Mouse (Mus musculus): Measurements from ENCODE around the gene Hes2. TPM values are rescaled to one million over a fixed set of nuclear protein-coding genes. Genes with fewer than 3 reads are reported as not detected.

The Hes2 gene
- total and polyA plus RNA-seq, 2 experiments from 2014 or later = not detected

DNA sequence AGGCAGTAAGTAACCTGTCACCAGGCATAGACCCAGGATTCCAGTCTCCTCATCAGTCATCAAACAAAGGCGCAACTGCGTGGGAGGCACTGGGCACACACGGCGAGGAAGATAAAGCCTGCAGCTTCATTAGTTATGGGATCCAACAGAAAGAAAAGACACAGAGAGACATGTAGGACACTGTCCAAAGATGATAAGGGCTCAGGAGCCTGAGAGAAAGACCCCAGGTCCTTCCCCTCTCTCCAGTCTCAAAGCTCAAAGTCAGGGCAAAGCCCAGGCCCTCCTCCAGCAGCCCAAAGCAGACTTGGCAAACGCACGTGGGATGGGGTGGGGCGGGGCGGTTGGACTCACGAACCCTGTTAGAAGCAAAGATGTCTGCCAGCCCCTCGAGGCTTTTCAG lies 13.2 kb upstream of the Hes2 start:
- TF ChIP-seq CTCF (IDR thresholded peaks at IDR 0.05; ENCODE audit: low read depth) = no peak
- Histone ChIP-seq H3K27ac (no peak overlapping the region), H3K4me1 (ENCODE audit: insufficient read depth, low read length) (no peaks in the 10 kb centered on the region), H3K27me3 (ENCODE audit: insufficient read depth, low read length) (peaks cover 7% of the 10 kb centered on the region; the same call in 1 of the 2 replicates), H3K4me3 (ENCODE audit: low read length) (no peak overlapping the region), H3K4me2 (ENCODE audit: low read depth, low read length) (no peak overlapping the region), H3K36me3 (ENCODE audit: insufficient read depth, low read length) (no peaks in the 10 kb centered on the region), H3K9ac (replicated peaks; ENCODE audit: low read length) (no peak overlapping the region), H3K9me3 (ENCODE audit: low read length) (no peaks in the 10 kb centered on the region)
- DNase-seq (ENCODE audit: low spot score) (no peak), ATAC-seq (no peak)
- WGBS = 63% methylated on average over 10 of the region's 10 CpGs

DNA sequence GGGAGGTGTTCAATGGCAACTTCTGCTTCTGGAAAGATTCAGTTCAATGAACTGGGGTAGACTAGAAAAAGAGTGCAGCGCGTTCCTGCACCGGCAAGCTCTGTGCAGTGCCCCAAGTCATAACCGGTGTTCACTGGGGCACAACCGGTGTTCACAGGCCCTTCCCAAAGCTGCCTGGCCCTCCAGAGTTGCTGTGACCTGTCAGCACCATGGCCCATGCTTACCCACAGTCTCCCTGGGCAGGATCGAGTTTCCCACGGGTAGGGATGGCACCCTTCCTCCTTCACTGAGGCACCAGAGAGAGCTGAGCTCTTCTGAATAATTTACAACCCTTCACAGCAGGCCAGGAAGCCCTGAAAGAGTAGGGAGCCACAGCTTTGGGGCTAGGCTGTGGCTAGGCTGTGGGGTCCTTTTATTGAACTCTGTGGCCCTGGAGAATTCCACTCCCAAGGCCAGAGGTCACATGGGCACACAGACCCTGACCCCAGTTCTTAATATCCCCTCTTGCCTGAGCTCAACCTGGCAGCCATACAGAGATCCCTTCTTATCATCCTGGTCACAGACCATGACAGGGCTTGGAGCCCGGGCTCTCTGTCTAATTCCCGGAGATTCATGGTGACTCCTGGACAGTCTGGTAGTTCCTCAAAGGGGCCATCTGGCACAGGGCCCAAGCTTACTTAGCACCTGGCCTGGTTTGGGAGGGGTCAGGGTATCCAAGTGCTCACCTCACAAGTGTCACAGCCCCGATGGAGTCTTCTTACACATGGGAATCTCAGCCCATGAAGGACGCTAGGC lies 12.4 kb upstream of the Hes2 start:
- ATAC-seq = peak; percentile 27; the same call in 1 of the 2 replicates
- no peak overlapping the region for H3K27ac ChIP-seq
- no peak overlapping the region for H3K4me3 ChIP-seq (ENCODE audit: low read length)
- no peak overlapping the region for H3K9ac ChIP-seq (replicated peaks; ENCODE audit: low read length)
- WGBS = 66% methylated on average over 11 of the region's 11 CpGs
- H3K27me3 ChIP-seq (ENCODE audit: insufficient read depth, low read length) = peaks cover 12% of the 10 kb centered on the region
- H3K4me1 ChIP-seq (ENCODE audit: insufficient read depth, low read length) = no peaks in the 10 kb centered on the region
- TF ChIP-seq CTCF (IDR thresholded peaks at IDR 0.05; ENCODE audit: low read depth) = no peak
- H3K36me3 ChIP-seq (ENCODE audit: insufficient read depth, low read length) = no peaks in the 10 kb centered on the region
- DNase-seq (ENCODE audit: low spot score) = no peak
- no peaks in the 10 kb centered on the region for H3K9me3 ChIP-seq (ENCODE audit: low read length)
- H3K4me2 ChIP-seq (ENCODE audit: low read depth, low read length) = no peak overlapping the region

DNA sequence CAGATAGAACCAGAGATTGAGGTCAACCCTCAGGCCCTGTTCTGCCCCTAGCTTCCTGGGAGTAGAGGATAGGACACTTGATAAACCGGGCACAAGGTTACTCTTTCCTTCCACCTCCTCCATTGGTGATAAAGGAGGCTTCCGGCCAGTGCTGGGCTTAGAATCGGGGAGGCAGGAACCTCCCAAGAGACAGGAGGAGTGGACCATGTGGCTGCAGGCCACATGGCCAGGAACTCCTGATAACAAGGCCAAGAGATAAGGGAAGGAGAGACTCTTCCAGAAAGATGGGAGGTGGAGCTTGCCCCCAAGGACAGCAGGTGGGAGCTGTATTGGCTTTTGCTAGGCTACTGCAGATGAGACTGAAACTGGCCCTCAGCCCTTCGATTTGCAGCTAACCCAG lies 8.1 kb upstream of the Hes2 start:
- H3K27ac ChIP-seq = no peak overlapping the region
- no peak for TF ChIP-seq CTCF (IDR thresholded peaks at IDR 0.05; ENCODE audit: low read depth)
- peaks cover 41% of the 10 kb centered on the region for H3K27me3 ChIP-seq (ENCODE audit: insufficient read depth, low read length)
- H3K4me3 ChIP-seq (ENCODE audit: low read length) = no peak overlapping the region
- H3K4me1 ChIP-seq (ENCODE audit: insufficient read depth, low read length) = no peaks in the 10 kb centered on the region
- H3K9me3 ChIP-seq (ENCODE audit: low read length) = no peaks in the 10 kb centered on the region
- no peak for DNase-seq (ENCODE audit: low spot score)
- H3K36me3 ChIP-seq (ENCODE audit: insufficient read depth, low read length) = no peaks in the 10 kb centered on the region
- H3K4me2 ChIP-seq (ENCODE audit: low read depth, low read length) = no peak overlapping the region
- no peak for ATAC-seq
- H3K9ac ChIP-seq (replicated peaks; ENCODE audit: low read length) = no peak overlapping the region
- WGBS = 77% methylated on average over 4 of the region's 4 CpGs

DNA sequence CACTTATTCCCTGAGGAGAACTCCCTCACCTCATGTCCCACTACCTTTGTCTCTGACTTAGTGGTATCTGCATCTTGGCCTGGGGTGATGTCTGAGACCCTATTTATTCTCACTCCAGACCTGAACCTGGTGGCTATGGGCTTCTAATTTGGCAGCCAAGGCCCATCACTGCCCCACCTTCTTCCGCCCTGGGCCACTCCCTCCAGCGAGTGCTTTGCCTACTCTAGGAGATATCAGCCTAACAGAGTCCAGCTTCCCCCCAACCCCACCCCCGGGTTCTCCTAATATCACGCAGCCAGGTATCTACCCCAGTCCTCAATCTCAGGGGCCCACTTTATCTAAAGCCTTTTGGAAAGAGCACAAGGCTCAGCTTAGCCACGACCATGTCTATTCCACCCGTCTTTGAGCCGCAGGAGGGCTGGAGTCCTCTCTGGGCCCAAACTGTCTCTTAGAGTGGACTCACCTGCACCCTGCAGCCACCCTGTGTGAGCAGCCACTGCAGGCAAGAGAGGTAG lies 7.2 kb upstream of the Hes2 start:
- no peak for ATAC-seq
- Histone ChIP-seq H3K9me3 (ENCODE audit: low read length) (no peaks in the 10 kb centered on the region), H3K4me3 (ENCODE audit: low read length) (peak overlapping the region; percentile 27), H3K27ac (no peak overlapping the region), H3K4me1 (ENCODE audit: insufficient read depth, low read length) (no peaks in the 10 kb centered on the region), H3K4me2 (ENCODE audit: low read depth, low read length) (peak overlapping the region; percentile 51), H3K27me3 (ENCODE audit: insufficient read depth, low read length) (peaks cover 41% of the 10 kb centered on the region), H3K36me3 (ENCODE audit: insufficient read depth, low read length) (no peaks in the 10 kb centered on the region), H3K9ac (replicated peaks; ENCODE audit: low read length) (no peak overlapping the region)
- 25% methylated on average over 7 of the region's 7 CpGs for WGBS
- DNase-seq (ENCODE audit: low spot score) = no peak
- TF ChIP-seq CTCF (IDR thresholded peaks at IDR 0.05; ENCODE audit: low read depth) = no peak

DNA sequence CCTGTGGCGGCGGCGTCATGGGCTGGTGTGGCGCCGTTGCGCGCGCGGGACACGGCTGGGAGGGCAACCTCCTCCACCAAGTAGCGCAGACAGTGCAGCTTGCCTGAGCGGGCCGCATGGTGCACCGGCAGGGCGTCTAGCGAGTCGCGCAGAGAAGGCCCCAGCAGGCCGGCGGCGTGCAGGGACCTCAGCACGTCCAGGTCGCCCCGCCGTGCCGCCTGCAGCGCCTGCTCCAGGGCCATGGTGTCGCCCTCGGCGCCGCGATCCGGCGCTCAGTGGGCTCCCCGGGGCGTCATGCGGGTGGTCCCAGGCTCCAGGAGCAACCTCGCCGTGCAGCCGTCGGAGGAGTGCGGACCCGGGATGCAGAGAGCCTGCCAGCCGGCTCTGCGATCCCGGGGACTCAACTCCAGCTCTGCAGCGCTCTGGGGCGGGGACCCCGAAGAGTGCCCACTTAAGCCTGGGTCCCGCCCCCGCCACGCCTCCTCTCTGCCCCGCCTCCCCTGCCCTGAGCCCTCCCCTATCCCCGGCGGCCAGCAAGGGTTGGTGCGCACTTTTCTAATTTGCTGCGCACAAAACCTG lies 6.6 kb upstream of the Hes2 start, which contains the start of gene Espn:
Gene Espn (minus strand): TSS at position 406 of the 579 bp plus-strand sequence.
- Histone ChIP-seq H3K36me3 (ENCODE audit: insufficient read depth, low read length) (no peaks in the 10 kb centered on the region), H3K4me3 (ENCODE audit: low read length) (peak within 1 kb of the TSS; percentile 27), H3K4me2 (ENCODE audit: low read depth, low read length) (peak within 1 kb of the TSS; percentile 51), H3K27me3 (ENCODE audit: insufficient read depth, low read length) (peaks cover 41% of the 10 kb centered on the region), H3K27ac (no peak within 1 kb of the TSS), H3K9me3 (ENCODE audit: low read length) (no peaks in the 10 kb centered on the region), H3K4me1 (ENCODE audit: insufficient read depth, low read length) (no peaks in the 10 kb centered on the region), H3K9ac (replicated peaks; ENCODE audit: low read length) (no peak within 1 kb of the TSS)
- peak; percentile 67 for ATAC-seq
- 2% methylated on average over 57 of the region's 57 CpGs for WGBS
- DNase-seq (ENCODE audit: low spot score) = peak; percentile 51
- TF ChIP-seq CTCF (IDR thresholded peaks at IDR 0.05; ENCODE audit: low read depth) = no peak

DNA sequence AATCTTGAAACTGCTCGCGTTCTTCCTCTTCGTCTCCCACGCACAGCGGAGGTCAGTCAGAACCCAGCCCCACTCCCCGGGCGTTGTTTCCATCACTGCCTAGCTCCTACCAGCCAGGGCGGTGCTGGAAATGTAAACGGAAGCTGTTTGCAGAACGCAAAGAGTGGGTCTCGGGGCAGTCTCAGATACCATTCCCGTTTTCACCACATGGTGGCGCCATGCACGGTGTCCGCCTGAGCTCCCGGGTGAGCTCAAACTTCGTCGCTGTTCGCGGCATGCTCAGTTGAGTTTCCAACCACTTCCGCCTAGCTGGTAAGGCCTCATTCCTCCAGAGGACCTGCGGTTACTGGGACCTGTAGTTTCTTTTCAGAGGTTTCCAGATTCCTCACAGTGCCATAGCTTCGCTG lies 4.9 kb upstream of the Hes2 start:
- peak; percentile 87 for DNase-seq (ENCODE audit: low spot score)
- Histone ChIP-seq H3K4me3 (ENCODE audit: low read length) (peak overlapping the region; percentile 21), H3K4me1 (ENCODE audit: insufficient read depth, low read length) (no peaks in the 10 kb centered on the region), H3K9ac (replicated peaks; ENCODE audit: low read length) (no peak overlapping the region), H3K27me3 (ENCODE audit: insufficient read depth, low read length) (peaks cover 57% of the 10 kb centered on the region), H3K9me3 (ENCODE audit: low read length) (no peaks in the 10 kb centered on the region), H3K27ac (no peak overlapping the region), H3K36me3 (ENCODE audit: insufficient read depth, low read length) (no peaks in the 10 kb centered on the region), H3K4me2 (ENCODE audit: low read depth, low read length) (peak overlapping the region; percentile 49)
- peak; percentile 25; the same call in 1 of the 2 replicates for ATAC-seq
- WGBS = 3% methylated on average over 23 of the region's 23 CpGs
- TF ChIP-seq CTCF (IDR thresholded peaks at IDR 0.05; ENCODE audit: low read depth) = peak; percentile 91
